Mouse (Mus musculus): ENCODE measurements at regions not wholly inside any gene's neighbourhood (a gene's known extent, or its start where the extent isn't known, plus 50 kb on each side); places are given as distances from the start of the nearest gene placed in this dataset.

DNA sequence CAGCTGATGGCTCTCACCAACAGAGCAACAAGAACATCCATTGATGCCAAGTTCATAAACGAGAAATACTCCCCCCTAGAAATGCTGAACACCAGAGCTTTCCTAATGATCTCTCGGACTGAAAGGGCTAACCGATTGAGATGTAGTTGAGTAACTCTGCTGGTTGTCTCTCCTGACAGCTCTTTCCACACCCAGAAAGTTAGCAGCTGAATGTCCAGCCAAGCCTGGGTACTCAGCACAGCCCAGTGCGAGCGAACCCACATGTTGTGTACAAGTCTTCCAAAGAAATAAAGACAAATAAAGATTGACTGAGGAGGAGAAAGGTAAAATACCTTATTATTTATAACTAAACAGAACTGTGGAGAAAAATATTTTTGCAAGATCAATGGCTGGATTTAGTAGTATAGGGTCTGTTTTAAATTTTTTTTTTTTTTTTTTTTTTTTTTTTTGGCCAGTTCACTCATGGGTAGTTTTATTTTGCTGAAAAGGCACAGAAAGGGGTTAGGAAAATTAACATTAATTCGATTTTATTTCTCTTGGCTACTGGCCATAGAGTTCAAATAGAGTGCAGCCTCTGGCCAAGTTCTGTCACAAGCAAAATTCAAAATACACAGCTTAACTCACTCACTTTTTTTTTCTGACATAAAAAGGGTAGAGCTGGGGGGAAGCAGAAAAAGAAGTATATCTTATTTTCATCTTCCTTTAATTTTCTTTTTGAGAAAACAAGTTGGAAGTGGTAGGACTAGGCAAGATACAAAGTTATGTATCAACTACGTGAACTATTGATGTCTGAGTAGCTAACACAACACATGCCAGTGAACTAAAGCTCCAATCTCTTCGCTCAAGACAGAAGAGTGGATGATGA lies 261.2 kb upstream of the Npvf start:
- DNase-seq (ENCODE audit: low spot score in 2 of 2): no peak

DNA sequence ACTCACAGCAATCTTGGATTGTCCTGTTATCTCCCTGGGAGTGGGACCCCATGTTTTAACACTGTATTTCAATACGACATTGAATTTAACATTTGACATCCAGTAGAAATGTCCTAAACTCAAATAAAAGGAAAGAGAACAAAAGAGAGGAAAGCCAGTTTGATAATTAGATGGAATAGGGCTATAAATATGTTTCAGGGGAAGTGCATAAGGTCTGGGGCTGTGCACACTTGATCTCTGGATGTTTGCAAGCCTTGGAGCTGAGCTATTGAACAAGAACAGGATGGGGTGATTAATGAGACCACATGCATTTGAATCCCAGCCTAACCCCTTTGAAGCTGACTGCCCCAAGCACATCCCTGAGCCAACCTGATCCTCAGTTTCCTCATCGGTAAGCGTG lies 264.0 kb upstream of the Npvf start:
- DNase-seq (ENCODE audit: low spot score in 2 of 2): no peak

DNA sequence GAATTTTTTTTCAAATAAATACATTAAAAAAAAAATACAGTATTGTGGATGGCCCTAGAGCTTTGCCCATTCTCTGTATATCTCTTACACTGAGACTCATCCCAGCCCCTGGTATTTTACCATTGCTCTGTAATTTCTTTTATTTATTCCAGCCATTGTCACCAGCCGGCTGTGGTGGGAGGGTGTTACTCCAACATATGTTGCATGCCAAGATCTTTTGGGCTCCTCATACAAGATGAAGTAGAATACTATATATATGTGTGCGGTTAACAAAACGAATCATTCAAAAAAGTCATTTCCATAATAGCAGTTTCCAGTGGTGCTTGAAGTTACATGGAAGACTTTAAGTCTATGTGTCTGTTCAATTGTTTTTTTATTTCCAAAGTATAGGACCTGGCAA lies 268.0 kb upstream of the Npvf start:
- no peak for DNase-seq (ENCODE audit: low spot score in 2 of 2)

DNA sequence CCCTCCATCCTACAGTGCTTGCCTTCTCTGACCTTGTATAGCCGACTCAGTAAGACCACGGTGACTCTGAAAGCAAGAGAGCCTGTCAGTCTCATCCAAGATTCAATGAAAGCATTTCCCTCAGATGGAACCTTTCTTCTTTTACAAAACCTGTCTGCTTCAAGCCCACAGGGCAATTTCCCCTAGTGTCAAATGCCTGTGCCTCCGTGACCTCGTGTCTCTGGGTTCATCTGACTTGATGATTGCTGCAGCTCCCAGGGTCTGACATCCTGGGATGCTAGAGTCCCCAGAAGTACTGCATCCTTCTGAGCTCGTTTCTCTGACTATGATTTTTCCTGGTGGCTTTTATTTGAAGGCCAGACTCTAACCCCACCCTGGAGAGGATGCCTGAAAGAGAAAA lies 270.3 kb upstream of the Npvf start:
- DNase-seq (ENCODE audit: low spot score in 2 of 2): no peak

DNA sequence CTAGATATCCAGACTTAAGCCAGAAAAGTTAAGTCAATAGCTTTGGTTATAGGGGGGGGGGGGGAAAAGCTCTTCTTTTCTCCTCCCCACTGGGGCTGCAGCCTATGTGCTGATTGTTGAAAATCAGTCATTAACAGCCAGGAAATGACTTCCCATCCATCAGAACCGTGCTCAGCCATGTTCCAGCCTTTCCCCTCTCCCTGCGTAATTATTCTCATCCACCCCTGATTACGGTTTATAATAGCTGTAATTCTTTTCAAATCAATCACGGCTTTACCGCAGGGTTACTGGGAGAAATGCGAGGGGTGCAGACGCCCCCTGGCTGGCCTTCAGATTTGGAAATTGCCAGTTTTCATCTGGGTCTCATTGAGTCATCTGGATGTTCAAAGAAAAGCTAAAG lies 270.8 kb upstream of the Npvf start:
- no peak for DNase-seq (ENCODE audit: low spot score in 2 of 2)

DNA sequence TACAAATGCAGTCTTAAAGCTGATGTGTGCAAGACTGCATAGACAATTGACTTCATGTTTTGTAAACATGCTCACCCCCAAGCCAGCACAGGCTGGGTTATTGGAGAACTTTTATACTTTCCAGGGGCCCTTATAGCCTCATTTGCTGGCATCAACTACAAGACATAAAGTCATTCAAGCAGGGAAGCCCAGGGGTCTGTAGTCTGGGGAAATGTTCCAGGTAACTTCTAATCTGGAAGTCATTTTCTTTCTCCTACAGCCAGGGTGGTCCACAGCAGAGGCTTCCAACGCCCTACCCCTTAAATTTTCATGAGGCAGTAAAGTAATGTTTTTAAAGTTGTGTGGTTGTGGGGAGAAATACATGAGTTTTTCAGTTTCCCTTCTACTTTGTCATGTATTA lies 272.1 kb upstream of the Npvf start:
- DNase-seq (ENCODE audit: low spot score in 2 of 2): no peak

DNA sequence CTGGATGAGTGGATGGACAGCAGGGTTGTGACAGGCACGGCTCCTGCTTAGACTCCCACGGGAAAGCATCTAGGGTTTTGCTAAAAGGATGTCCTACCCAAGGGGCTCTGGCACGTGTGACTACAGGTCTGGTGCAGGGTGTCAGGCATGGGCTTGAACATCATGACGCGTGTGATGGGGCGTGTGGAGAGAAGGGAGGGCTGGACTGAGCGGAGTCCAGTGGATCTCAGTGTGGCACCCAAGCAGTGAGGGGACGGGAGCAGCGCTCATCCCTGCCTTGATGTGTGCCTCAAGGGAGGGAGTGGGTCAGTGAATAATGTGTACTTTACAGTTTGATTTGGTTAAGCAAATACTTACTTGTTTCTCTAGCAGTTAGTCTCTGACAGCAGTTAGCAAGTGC lies 275.3 kb upstream of the Npvf start:
- no peak for DNase-seq (ENCODE audit: low spot score in 2 of 2)

DNA sequence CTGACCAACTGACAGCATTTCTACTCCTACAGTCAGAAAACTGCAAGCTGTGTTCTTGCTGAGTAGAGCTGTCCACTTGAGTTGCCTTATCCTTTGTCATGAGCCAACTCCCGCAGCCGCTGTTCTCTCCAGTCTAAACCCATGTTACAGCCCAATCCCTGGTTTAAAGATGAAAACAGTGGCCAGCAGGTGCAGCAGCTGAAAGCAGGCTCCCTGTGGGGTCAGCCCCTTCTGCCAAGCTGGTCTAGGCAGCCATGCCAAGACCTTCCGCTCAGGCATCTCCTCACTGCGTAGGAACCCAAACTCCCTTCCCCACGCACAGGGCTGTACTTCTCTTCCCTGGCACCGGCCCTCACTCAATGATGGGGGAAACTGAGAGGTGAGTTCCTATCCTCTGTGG lies 279.3 kb upstream of the Npvf start:
- DNase-seq (ENCODE audit: low spot score in 2 of 2): no peak

DNA sequence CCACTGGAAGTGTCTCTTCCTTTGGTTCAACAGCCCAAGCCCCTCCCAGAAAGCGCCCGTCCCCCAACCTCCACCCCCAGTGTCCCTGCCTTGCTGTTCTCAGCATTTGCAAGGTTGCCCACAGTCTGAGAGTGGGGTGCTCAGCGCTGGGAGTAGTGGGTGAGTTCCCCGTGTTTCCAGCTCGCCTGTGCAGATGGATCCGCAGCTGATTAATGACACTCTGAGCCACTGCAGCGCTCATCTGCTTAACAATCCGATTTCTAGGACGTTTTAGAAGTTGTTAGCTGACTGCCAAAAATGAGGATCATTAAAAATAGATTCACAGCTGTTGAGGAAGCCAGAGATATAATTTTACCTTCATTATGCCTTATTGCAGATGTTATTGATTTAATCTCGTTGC lies 280.0 kb upstream of the Npvf start:
- DNase-seq (ENCODE audit: low spot score in 2 of 2): no peak

DNA sequence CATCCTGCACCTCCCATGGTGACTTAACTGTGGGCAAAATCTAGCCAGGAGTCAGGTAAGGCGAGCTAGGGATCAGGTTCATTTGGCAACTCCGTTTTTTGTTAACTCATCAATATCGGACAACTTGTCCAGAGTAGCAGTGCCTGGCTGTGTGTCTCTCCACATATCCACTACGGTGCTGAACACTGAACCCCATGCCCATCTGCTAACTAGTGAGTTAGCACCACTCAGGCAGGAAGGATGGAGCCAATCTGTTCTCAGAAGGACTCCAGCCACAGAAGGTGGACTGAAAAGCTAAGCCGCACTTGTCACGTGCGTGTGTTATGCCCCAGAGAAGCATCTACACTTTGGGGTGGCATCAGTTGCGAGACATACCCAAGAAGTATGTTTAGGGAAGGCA lies 282.1 kb upstream of the Npvf start:
- DNase-seq (ENCODE audit: low spot score in 2 of 2): no peak

DNA sequence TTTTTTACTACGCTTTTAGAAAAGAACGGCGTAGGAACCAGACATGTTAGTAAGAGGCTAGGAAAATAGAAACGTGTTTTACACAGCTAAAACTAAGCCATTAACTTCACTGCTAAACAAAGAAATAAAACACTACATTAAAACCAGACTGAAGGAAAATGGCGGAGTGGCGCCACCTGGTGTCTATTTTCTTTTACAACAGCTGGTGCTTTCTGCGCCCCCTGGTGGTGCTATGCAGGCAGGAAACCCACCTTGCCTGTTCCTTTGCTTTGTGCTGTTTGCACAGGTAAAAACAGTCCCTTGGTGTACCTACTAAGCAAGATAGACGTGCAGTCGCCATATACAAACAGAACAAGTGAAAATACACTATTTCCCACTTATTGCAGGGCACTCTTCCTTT lies 282.9 kb upstream of the Npvf start:
- DNase-seq (ENCODE audit: low spot score in 2 of 2): peak; percentile 32 to 73

DNA sequence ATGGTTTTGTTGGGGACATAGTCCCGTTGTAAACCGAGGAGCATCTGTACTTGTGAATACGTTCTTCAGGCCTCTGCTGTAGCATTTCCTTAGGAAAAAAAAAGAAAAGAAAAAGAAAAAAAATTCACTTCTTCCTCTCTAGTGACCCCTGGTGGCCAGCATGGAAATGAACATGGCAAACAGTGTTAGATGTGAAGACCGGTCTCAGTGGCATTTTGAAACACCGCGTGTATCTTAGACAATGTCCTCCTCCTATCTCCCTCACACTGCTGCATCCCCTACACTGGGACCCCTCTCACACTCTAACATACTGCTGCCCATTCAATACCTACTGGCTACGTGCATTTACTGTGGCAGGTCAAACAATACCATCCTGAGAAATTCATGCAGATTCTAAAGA lies 284.6 kb upstream of the Npvf start:
- DNase-seq (ENCODE audit: low spot score in 2 of 2): no peak

DNA sequence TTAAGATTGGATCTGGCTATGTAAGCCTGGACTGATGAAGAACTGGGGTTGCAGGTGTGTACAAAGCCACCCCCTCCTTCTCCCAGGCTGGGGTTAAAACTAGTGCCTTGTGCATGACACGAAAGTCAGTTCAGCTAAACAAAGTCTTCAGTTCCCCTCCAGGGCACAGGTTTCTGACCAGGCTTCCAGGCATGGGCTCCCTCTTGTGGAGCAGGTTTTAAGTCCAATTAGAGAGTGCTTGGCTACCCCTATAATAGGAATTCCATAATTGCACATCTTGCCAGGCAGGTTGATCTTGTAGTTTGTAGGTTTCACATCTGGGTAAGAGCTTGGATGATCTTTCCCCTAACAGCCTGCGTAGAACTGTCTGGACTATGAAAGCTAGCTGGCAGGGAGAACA lies 285.2 kb upstream of the Npvf start:
- DNase-seq (ENCODE audit: low spot score in 2 of 2): no peak

DNA sequence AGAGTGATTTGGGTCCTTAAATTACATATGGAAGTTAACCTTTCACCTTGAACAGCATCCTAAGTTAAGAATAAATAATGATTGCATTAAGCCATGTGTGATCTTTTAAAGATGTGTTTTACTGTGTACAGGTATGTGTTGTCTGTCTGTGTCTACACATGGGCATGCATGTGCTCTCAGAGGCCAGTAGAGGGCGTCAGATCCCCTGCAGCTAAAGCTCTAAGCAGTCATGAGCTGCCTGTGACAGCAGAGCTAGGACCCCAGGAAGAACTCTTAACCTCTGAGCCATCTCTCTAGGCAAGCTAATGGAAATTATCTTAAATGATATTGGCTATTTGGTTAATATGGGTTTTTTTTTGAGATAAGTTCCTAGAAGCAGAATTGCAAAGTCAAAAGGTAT lies 285.9 kb upstream of the Npvf start:
- no peak for DNase-seq (ENCODE audit: low spot score in 2 of 2)

DNA sequence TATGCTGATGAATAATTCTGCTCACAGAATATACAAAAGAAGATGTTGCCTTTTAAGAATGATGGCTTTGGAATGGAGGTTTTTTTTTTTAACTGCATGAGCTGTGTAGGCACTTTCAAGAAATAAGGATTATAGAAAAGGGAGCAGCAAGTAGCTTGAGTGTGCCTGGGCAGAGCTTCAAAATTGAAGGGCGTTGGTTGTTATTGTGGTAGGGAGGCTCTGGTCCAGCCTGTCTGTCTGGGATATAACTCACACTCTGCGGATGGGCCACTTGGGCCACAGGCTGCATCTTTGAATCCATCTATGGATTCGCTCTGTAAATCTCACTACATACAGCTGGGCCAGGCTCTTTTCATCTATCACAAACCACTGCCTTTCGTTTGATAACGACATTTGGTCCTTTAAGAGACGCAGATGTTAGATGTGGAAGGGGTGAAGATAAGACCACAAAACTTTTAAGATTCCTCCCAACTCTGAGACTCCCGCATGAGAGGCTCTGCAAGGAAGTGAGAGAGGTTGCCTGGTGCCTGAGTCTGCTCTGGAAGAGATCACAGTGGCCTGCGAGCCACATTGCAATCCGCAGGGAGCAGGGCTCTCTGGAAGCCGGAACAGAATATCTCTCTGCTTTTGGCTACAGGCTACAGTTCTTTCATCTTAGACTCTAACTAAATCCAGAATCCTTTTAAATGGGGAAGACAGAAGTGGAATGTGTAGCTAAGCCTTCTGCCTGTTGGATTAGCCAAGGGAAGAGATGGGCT lies 286.6 kb upstream of the Npvf start:
- DNase-seq (ENCODE audit: low spot score in 2 of 2): no peak

DNA sequence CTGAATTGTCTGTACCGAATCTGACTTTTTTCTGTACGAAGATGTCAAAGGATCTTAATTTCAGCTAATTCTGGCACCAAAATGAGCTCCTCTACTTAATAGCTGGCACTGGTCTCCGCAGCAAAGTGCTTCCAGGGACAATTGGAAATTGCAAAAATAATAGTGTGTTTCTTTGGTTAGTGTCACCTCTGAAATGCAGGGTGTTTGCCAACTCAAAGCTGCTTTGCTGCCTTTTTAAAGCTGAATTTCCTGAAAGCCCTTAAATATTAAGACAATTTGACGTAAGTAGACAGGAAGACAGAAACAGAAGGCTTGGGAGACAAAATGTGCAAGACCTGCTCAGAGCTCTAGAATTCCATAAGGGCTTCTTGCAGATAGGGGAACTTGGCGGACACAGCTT lies 288.5 kb upstream of the Npvf start:
- no peak for DNase-seq (ENCODE audit: low spot score in 2 of 2)

DNA sequence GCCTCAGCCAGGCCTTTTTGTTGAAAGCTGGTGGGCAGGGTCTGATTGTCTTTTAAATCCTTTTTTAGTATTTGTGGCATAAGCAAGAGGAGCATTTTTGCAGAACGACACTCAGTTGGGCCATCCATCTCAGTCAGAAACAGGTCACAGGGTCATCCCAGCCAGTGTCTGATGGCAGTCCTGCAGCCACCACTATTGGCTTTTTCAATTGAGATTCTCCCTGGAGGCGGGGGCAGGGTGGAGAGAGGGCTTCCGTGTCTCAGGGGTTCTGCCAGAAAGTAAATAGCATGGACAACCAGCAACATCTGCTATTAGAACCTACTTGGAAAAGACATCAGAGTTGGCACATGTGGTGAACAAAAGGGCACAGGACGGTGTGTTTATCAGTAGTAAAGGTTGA lies 293.8 kb upstream of the Npvf start:
- no peak for DNase-seq (ENCODE audit: low spot score in 2 of 2)

DNA sequence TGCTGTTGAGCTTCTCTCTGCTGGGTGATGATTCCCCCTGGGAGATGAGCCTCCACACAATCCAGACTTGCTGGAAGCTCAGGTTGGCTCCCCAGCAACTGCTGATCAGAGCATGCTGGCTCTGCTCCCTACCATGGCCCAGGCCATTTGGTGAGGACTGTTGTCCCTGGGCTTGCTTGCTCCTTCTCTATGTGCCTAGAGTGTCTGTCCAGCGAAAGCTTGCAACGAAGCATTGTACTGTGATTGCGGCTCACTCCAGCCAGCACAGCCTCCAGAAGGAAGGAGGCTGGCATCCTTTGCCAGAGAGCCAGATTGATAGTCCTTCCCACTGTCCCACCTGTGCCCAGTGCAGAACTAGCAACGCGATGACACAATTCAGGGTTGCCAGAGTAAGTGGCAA lies 295.1 kb upstream of the Npvf start:
- no peak for DNase-seq (ENCODE audit: low spot score in 2 of 2)

DNA sequence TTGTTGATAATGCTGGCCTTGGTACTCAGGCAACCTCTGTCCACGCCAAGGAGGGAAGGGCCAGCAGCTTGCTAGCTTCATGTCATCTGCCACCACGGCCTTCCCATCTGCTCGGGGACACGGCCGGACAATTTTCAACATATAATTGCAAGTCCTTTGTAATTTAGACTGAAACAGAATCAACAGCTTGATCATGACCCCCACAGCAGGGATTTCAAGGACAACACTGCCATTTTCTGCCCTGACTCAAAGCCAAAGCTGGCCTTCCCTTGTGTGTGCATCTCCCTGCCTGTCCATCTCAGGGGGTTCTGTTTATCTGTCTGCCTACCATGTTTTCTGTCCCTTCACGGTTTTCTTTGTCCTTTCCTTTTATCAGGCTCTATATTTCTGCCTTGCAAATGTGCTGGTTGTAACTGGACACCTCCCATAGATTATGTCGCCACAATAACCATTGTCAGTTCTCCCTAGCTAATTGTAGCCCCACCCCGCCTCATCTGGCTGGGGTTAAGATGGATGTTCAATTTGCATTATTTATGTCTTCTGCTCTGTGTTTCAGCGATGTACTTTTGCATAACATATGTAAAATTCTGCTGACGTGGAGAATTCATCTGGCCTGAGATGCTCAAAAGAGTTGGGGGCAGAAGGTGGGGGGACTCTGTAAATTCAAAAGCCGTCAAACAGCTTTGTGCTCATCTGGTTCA lies 295.8 kb upstream of the Npvf start:
- no peak for DNase-seq (ENCODE audit: low spot score in 2 of 2)

DNA sequence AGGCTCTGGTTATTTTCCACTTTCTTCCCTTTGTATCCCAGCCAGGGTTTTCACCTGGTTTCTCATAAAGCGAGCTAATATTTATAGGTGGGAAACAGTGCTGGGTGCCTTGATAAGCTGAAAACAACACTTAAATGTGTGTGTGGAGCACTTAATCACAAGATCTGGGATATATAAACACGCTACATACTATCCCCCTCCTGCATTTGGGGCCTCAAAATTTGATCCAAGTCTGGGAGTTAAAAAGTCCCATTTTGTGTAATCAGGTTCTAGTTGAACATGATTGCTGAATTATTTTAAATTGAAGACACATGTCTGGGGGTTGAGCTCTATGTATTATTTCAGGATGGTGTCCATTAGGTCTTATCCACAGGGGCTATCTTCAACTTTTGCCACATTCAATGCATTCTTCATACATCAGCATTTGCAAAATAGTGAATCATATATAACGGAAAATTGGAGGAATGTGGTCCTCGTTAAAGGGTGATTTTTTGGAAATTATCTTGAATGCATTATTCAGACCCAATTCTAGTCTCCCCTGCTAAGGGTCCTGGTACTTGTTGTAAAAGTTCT lies 303.2 kb upstream of the Npvf start:
- no peak for DNase-seq (ENCODE audit: low spot score in 2 of 2)

DNA sequence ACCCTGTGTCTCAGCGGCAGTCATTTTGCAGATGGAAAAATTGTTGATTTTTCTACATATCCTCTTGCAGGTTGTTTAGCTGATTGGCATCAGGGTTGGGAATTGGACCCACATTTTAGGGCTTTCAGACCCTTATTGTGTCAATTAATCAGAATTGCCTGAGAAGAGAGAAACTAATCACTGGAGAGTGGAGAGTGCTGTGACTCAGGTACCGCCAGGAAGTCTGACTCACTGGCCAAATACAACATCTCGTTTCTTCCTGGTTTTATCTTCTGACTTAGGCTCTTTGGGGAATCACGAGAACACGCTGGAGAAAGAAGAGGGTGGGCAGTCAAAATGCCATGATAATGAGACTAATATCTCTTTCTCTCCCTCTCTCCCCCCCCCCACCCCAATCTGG lies 306.1 kb upstream of the Npvf start:
- DNase-seq (ENCODE audit: low spot score in 2 of 2): no peak

DNA sequence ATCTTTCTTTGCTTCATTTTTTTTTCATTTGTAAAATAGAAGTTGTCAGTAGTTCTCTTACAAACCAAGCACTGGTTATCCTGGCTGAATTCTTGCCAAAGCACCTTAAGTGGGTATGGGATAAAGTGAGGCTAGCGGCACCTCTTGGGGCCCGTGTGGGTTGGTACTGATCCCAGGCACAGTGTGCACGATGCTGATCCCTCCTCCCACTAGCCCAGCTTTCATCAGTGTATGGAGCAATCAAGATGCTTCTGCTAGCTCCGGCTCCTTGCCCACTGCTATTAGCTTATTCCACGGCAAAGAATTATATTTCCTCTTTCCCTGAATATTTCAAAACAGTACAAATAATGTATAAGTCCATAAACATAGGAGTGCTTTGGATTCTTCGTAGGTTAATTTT lies 307.4 kb upstream of the Npvf start:
- no peak for DNase-seq (ENCODE audit: low spot score in 2 of 2)

DNA sequence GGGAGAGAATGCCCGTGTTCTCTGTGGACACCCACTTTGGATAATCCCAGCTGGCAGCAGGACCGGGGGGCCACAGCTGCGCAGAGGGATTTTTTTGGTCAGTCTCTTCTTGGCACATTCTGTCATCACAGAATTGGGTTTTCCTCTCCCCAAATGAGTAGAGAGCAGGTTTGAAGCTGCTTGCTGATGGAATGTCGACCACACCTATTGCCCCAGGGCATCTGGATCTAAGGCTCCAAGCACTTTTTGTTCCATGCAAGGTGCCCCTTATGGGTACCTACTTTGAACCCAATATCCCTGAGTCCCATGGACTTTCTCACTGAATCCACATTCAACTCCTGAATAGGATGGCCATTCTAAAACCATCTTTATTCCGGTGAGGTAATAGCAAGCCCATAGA lies 314.3 kb upstream of the Npvf start:
- DNase-seq (ENCODE audit: low spot score in 2 of 2): no peak

Measured in spleen, postnatal 14 days (tissue).